Mouse (Mus musculus) ES-Bruce4 (cell line): Measurements from ENCODE around the gene Myo3b.

ENCODE experiments used
- CTCF ChIP-seq: IDR thresholded peaks from one replicate; pipeline ENCODE4 v1.8.1; 2011; ENCODE audit warnings: low read depth, low read length
- EP300 ChIP-seq: IDR thresholded peaks from 2 replicates; pipeline ENCODE4 v1.6.1; 2011; ENCODE audit warnings: low read depth, low read length; ENCODE audit not compliant: insufficient read depth
- POLR2A ChIP-seq: IDR thresholded peaks from one replicate; pipeline ENCODE4 v1.8.1; 2011; ENCODE audit warnings: low read length; ENCODE audit not compliant: insufficient read depth

- TF ChIP-seq CTCF (no peak), POLR2A (no peak), EP300 (no peak)
Measured at GRCm38 (mm10) chr2:70208411-70208810, 169.5 kb downstream of the Myo3b start.
